ENCODE assay signal across 26 mouse cellular contexts in genomic region chr7:111702961-111703360, GRCm38 (mm10).
"Had no signal": no experiment of that assay in that cellular context is flagged by ENCODE, and none has a peak within 500 bp of the region (broad histone marks: within the 10 kb centered on the region; RNA-seq: fewer than 3 reads in every experiment).

No protein-coding gene starts in this region.

- ATAC-seq: inflammation-experienced regulatory T-cells, adult 6 months; intestine, embryonic 15.5 days; intestine, postnatal 0 days had no signal

- DNase-seq: gastrocnemius, adult 2 months; gastrocnemius, postnatal 10 days; gastrocnemius, postnatal 25 days; heart, adult 18-20 months; heart, postnatal 10 days; heart, postnatal 4 days; kidney, adult 18-20 months; kidney, adult 8-10 months; kidney, postnatal 10 days; kidney, postnatal 25 days; kidney, postnatal 4 days; liver; liver, embryonic 13.5 days had no signal

- H3K27ac ChIP-seq: gastrocnemius, adult 2 months; heart, embryonic 10.5 days; hindbrain, embryonic 10.5 days; hindbrain, embryonic 13.5 days; intestine, embryonic 15.5 days; layer of hippocampus, adult 2 months; left cerebral cortex, adult 2 months; limb, embryonic 10.5 days; limb, embryonic 12.5 days; liver, embryonic 13.5 days; liver, embryonic 15.5 days had no signal

- H3K4me1 ChIP-seq: intestine, embryonic 15.5 days; limb, embryonic 10.5 days; limb, embryonic 12.5 days; liver, embryonic 13.5 days; liver, embryonic 15.5 days had no signal

- H3K36me3 ChIP-seq: heart, embryonic 10.5 days; heart, embryonic 12.5 days; hindbrain, embryonic 10.5 days; hindbrain, embryonic 13.5 days; intestine, embryonic 15.5 days; limb, embryonic 10.5 days; limb, embryonic 12.5 days; liver, embryonic 13.5 days; liver, embryonic 15.5 days had no signal

- H3K27me3 ChIP-seq: heart, embryonic 12.5 days; hindbrain, embryonic 13.5 days; intestine, embryonic 15.5 days; limb, embryonic 12.5 days; liver, embryonic 15.5 days had no signal

- H3K9ac ChIP-seq: heart, embryonic 12.5 days; hindbrain, embryonic 13.5 days; intestine, embryonic 15.5 days; limb, embryonic 12.5 days; liver, embryonic 13.5 days; liver, embryonic 15.5 days had no signal

- H3K9me3 ChIP-seq: heart, embryonic 10.5 days; heart, embryonic 12.5 days; hindbrain, embryonic 10.5 days; hindbrain, embryonic 13.5 days; intestine, embryonic 15.5 days; limb, embryonic 10.5 days; limb, embryonic 12.5 days; liver, embryonic 13.5 days; liver, embryonic 15.5 days had no signal

- H3K4me3 ChIP-seq: gastrocnemius, adult 2 months; heart, embryonic 10.5 days; heart, embryonic 12.5 days; hindbrain, embryonic 10.5 days; hindbrain, embryonic 13.5 days; intestine, embryonic 15.5 days; layer of hippocampus, adult 2 months; left cerebral cortex, adult 2 months; limb, embryonic 10.5 days; limb, embryonic 12.5 days; liver, embryonic 13.5 days; liver, embryonic 15.5 days had no signal

- H3K4me2 ChIP-seq: heart, embryonic 12.5 days; hindbrain, embryonic 13.5 days; intestine, embryonic 15.5 days; limb, embryonic 12.5 days; liver, embryonic 11.5 days; liver, embryonic 13.5 days; liver, embryonic 15.5 days had no signal
